Mouse (Mus musculus): ENCODE data around the gene Ppox. TPM values are rescaled to one million over a fixed set of nuclear protein-coding genes. Genes with fewer than 3 reads are reported as not detected.
A peak's percentile ranks its signal among the peaks of the same experiment; 100 is the strongest.
"Not testable (repeated sequence)": the region's sequence is repeated elsewhere in the genome, so short reads cannot be mapped to it uniquely, and the experiment has no call there.

Ppox gene
- total RNA-seq (2015) = 18.0 and 20.2 TPM in 2 replicates
- total RNA-seq (2017) = 10.3 and 15.0 TPM in 2 replicates

GRCm38 (mm10) chr1:171280916-171281527 lies at the start of gene Ppox:
Gene Ppox (minus strand): TSS chr1:171281186.
- ATAC-seq (replicated peaks; ENCODE audit: poor library complexity) = peak; percentile 85

DNA sequence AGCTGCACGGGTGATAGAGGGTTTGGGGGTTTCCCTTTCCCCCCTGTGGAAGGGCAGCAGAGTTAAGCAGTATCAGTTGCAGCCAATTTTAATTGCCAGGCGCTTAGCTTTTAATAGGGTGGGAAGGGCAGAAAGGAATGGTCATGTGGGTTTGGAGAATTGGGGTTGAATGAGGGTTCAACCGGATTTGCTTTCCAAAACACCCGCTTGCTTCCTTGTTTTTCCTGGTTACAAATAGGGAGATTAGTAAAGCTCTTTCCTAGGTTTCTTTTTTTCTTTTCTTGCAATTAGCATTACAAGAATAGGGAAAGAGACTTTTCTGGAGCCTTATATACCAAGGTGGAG lies 49.2 kb upstream of the Ppox start:
- ATAC-seq (replicated peaks; ENCODE audit: poor library complexity) = no peak

DNA sequence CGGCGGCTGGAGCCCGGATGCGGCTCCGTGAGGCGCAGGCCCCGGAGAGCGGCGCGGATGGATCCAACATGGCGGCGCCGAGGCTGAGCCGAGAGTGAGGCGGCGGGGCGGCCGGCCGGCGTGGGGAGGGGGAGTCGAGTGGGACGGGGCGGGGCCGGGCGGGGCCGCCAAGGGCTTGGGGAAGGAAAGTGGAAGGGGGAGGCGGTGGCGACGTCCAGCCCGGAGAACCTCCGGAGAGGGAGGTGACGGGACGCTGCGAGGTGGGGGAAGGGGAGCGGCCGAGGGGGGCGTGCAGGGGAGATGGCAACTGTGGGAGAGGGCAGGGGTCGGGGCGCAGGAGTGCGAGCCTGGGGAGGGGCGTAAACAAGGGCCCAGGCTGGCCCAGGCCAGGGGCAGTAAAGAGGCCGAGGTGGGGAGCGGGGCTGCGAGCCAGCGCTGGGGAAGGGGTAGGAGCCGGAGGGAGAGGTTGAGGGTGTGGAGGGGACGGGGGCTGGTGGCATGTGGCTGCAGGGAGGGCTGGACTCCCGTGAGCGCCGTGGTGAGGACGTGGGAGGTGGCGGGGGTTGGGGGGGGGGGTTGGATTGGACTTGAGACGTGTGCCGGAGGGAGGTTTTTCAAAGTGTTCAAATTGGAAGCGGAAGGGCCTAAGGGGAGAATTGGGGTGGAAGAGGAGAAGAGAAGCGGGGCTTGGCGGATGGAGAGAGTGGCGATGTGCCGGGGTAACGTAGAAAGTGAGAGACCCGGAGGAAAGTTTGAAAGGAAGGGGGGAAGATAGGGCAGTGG lies 48.6 kb upstream of the Ppox start:
- ATAC-seq (replicated peaks; ENCODE audit: poor library complexity) = peak; percentile 56

DNA sequence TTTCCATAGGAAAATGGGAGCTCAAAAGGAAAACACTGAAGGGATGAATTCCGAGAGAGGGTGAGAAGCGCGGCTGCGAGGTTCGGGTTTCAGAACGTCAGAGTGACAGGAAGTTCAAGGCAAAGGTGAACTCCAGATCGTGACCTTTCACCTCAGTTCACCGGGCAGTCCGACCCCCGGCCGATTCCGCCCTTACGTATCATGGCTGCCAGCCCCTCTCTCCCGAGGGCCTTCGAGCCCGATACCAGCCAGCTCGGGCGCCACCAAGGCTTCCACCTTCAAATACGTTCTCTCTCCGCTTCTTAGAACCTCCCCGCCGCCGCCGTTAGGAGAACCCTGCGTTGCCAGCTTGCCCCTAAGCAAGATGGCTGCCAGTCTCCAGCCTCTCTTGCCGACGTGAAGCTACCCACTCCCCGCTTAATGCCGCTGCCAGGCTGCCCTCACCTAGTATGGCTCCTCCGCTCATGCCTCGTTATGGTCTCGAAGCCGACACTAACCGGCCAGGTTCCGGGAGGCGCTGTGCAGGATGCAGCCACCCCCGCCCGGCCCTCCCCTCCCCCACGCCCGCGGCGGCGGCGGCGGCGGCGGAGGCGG lies 48.0 kb upstream of the Ppox start, which contains the start of gene Dedd:
Gene Dedd (plus strand): TSS at position 307 of the 594 bp plus-strand sequence.
- peak; percentile 85 for ATAC-seq (replicated peaks; ENCODE audit: poor library complexity)

DNA sequence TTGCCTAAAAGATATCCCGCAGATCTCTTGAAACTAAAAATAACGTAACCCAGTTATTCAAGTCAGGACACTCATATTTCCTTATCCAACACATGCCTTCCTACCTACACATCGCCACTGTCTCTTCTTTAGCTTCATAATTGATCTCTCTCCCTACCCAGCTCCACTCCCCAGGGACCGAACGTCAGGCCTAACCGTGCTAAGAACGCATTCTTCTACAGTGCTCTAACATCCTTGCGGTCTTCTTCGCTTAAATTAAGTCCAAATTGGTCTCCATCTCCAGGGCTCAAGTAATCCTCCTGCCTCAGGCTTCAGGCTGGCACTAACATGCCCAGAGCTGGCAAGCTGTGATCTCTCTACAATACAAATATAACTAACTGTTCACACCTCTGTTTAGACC lies 47.3 kb upstream of the Ppox start:
- no peak for ATAC-seq (replicated peaks; ENCODE audit: poor library complexity)

- not testable (repeated sequence) for ATAC-seq (replicated peaks; ENCODE audit: poor library complexity)
These were observed 45.6 kb upstream of the Ppox start for GRCm38 (mm10) chr1:171326588-171326987.

DNA sequence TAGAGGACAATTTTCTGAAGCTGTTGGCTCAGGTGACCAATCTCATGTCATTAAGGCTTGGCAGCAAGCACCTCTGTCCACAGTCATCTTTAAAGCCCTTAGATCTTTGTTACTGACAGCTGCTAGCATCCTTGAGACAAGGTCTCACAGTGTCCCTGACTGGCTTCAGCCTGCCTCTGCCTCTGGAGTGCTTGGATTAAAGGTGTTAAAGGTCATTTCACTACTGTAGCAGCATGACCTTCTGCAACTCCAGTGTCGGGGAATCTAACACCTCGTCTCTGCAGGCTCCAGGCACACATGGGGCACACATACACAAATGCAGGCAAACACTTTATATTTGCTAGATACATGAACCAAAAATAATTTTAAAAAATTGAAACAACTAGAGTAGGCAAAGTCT lies 44.6 kb upstream of the Ppox start:
- no peak for ATAC-seq (replicated peaks; ENCODE audit: poor library complexity)

DNA sequence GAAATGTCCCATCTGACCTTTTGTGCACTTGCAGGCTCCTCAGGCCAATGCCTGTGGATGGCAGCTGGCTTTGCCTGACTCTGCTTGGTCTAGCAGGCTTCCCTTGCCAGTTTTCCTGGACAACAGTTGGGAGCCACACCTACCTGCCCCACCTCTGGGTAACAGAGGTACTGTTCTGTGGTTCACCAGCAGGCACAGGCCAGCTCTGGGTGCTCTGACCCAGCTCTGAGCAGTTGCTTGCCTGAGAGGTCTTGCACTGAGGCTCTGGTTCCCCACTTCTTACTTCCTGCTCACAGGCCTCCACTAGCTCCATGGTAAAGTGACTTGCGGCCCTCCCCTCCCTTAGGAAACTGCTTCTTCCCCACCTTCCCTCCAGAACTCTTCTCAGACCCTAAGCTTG lies 41.0 kb upstream of the Ppox start:
- peak; percentile 64 for ATAC-seq (replicated peaks; ENCODE audit: poor library complexity)

- peak; percentile 90 for ATAC-seq (replicated peaks; ENCODE audit: poor library complexity)
These were observed 40.4 kb upstream of the Ppox start for GRCm38 (mm10) chr1:171321415-171321814.

DNA sequence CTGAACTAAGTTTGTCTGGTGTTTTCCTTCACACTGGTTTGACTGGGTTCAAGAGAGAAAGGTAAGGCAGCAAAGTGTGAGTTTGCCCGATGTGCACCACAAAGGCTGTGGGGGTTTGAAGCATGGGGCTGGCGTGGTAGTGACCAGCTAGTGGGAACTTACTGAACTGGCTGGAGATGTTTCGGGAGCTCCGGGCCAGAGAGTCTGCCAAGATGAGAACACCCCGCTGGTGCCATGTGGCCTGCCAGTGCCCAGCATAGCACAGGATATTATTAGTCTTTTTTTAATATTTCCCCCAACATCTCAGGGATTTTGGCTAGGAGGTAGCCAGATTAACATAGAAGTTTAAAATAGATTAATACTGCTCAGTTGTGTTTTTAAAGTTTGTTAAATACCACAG lies 39.2 kb upstream of the Ppox start:
- ATAC-seq (replicated peaks; ENCODE audit: poor library complexity) = no peak

GRCm38 (mm10) chr1:171319748-171320147 lies 38.8 kb upstream of the Ppox start:
- no peak for ATAC-seq (replicated peaks; ENCODE audit: poor library complexity)

DNA sequence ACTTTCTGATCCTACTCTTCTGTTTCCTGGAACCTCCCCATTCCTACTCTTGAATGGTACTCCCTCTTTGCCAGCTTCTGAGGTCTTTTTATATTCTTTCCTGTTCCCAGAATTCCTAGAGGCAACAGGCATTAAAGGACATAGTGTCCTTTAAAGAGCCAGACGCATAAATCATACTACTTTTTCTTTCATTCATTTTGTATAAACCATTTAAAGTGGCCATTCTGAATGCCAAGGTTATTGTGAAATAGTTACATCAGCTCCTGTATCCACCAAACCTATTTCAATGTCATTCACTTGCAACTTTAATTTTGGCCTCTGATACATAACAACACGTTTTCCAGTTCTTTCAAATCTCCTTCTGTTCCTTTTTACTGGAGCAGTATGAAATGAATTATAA lies 28.3 kb upstream of the Ppox start:
- no peak for ATAC-seq (replicated peaks; ENCODE audit: poor library complexity)

GRCm38 (mm10) chr1:171306157-171306556 lies 25.2 kb upstream of the Ppox start:
- not testable (repeated sequence) for ATAC-seq (replicated peaks; ENCODE audit: poor library complexity)

- no peak for ATAC-seq (replicated peaks; ENCODE audit: poor library complexity)
These were observed 17.2 kb upstream of the Ppox start for GRCm38 (mm10) chr1:171298226-171298625.

GRCm38 (mm10) chr1:171295063-171295402 lies 14.0 kb upstream of the Ppox start:
- no peak; the same call in 1 of the 2 replicates for ATAC-seq (replicated peaks; ENCODE audit: poor library complexity)

- peak; percentile 98 for ATAC-seq (replicated peaks; ENCODE audit: poor library complexity)
These were observed 13.5 kb upstream of the Ppox start, which contains the start of gene Ufc1 for GRCm38 (mm10) chr1:171294298-171295062. Gene Ufc1 (minus strand): TSS chr1:171295024.

DNA sequence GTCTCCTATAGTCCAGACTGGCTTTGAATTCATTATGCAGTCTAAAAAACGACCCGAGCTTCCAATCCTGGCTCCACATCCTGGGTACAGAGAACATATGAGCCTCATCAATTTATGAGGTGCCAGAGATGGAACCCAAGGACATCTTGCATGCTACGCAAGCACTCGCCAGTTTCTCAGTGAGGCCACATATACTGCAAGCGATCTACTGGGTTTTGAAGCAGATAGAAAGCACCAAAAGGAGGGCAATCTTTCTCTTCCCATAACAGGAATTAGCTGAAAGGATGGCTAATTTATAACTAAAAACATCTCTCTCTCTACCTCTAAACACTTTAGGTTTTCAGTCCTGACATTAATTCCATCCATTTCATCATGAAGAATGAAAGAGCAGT lies 12.9 kb upstream of the Ppox start:
- ATAC-seq (replicated peaks; ENCODE audit: poor library complexity) = no peak

DNA sequence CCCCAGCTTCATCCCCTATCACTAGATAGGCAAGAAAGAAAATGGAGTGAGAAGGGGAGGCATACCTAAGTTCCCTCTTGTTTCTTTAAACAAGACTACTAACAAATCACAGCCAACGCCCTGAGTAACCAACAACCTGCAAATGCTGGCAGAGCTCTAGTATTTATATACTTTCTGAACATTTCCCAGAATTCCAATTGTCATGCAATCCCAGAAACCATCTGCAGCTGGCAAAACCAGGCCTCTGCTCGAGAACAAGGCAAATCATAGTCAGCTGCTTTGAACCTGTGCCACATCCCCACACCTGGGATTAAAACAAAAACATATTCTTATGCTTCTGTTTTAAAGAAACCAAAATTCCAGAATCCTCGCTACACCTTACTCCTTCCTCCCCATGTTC lies 12.4 kb upstream of the Ppox start:
- no peak for ATAC-seq (replicated peaks; ENCODE audit: poor library complexity)

- no peak for ATAC-seq (replicated peaks; ENCODE audit: poor library complexity)
These were observed 7.3 kb upstream of the Ppox start for GRCm38 (mm10) chr1:171288328-171288727.

GRCm38 (mm10) chr1:171287136-171288081 lies 6.4 kb upstream of the Ppox start, which contains the start of gene Usp21:
Gene Usp21 (minus strand): TSS chr1:171287991.
- ATAC-seq (replicated peaks; ENCODE audit: poor library complexity) = peak; percentile 97

Measured in megakaryocyte progenitor cell, adult 5-6 weeks (primary cell).